ENCODE assay signal across 19 mouse cellular contexts in the genomic region with DNA sequence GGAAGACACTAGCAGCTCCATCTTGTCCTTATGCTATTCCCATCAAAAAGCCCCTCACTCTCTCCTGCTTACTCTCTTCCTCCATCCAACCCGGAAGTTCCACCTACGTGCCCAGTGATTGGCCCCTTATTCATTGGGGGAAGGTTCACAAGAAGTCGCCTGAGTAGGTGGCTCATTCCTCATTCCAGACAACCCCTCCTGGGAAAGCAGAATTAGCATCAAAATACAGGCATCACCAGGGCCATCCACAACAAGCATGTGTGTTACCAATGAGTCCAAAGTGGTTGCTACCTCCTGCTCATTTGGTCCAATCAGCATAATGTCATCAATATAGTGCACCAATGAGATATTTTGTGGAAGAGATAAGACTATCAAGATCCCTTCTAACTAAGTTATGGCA. TPM values are rescaled to one million over a fixed set of nuclear protein-coding genes. Genes with fewer than 3 reads are reported as not detected.
"Had no signal": no experiment of that assay in that cellular context is flagged by ENCODE, and none has a peak within 500 bp of the region (broad histone marks: within the 10 kb centered on the region; RNA-seq: fewer than 3 reads in every experiment).

No protein-coding gene starts in this region.

- H3K4me3 ChIP-seq: lung, embryonic 15.5 days; megakaryocyte, embryonic 14.5 days; midbrain, embryonic 13.5 days; midbrain, embryonic 15.5 days; neural tube, embryonic 12.5 days; stomach, embryonic 15.5 days had no signal

- H3K27ac ChIP-seq: lung, embryonic 15.5 days; macrophage; midbrain, embryonic 13.5 days; midbrain, embryonic 15.5 days; neural tube, embryonic 12.5 days; stomach, embryonic 15.5 days; stomach, postnatal 0 days had no signal

- H3K9me3 ChIP-seq: lung, embryonic 15.5 days; megakaryocyte, embryonic 14.5 days; midbrain, embryonic 13.5 days; midbrain, embryonic 15.5 days; neural tube, embryonic 12.5 days; stomach, embryonic 15.5 days had no signal

- H3K36me3 ChIP-seq: lung, embryonic 15.5 days; midbrain, embryonic 13.5 days; midbrain, embryonic 15.5 days; neural tube, embryonic 12.5 days; stomach, embryonic 15.5 days had no signal

- H3K27me3 ChIP-seq: lung, embryonic 15.5 days; megakaryocyte, embryonic 14.5 days; midbrain, embryonic 13.5 days; midbrain, embryonic 15.5 days; neural tube, embryonic 12.5 days; stomach, embryonic 15.5 days had no signal

- DNase-seq: liver, postnatal 0 days; lung, adult 2 months; lung, postnatal 14 days; lung, postnatal 36 days; right cerebral cortex, postnatal 14 days; thymus, adult 2 months; thymus, postnatal 25 days; thymus, postnatal 4 days had no signal

- H3K4me1 ChIP-seq: lung, embryonic 15.5 days; megakaryocyte, embryonic 14.5 days; midbrain, embryonic 13.5 days; midbrain, embryonic 15.5 days; neural tube, embryonic 12.5 days; stomach, embryonic 15.5 days had no signal

RNA-seq across cellular contexts. Expression of a gene that starts 12.3 kb away (rescaled TPM):
- polyA plus RNA-seq: liver, postnatal 0 days; macrophage; midbrain, embryonic 13.5 days; midbrain, embryonic 15.5 days; midbrain, postnatal 0 days; neural tube, embryonic 12.5 days; neural tube, embryonic 14.5 days; spleen, adult 2 months; thymus, adult 2 months had no signal
